Mouse (Mus musculus) kidney, adult 2 months (tissue): ENCODE measurements around the gene Dyrk2.

Experiments used
- CTCF ChIP-seq: fragments of 200-500 bp; conservative IDR thresholded peaks from 2 replicates; pipeline ENCODE4 v1.5.1; 2011; ENCODE audit warnings: low read depth, mild to moderate bottlenecking, control low read depth, low read length, moderate library complexity, mixed read lengths; ENCODE audit not compliant: insufficient read depth, insufficient read length
- POLR2A ChIP-seq: fragments of 200-500 bp; IDR thresholded peaks from one replicate; pipeline ENCODE4 v1.6.1; 2011; ENCODE audit warnings: low read depth, low read length, control low read depth

GRCm38 (mm10) chr10:118837636-118838035, 32.4 kb downstream of the Dyrk2 start:
- TF ChIP-seq CTCF (no peak), POLR2A (no peak)
